Mouse (Mus musculus) kidney, adult 10 weeks (tissue): ENCODE data around the gene Noxa1. TPM values are rescaled to one million over a fixed set of nuclear protein-coding genes. Genes with fewer than 3 reads are reported as not detected.

Experiments
- polyA plus RNA-seq: library from polyadenylated mRNA; stranded (reverse); fragments of 350-450 nt; fragmentation: Illumina TruSeq; extraction: RNeasy Lipid Tissue Mini Kit (QIAGEN cat#74804); gene quantifications from one replicate; pipeline ENCODE4 v1.2.3, GENCODE M21; 2014; ENCODE audit warnings: low read depth, low replicate concordance

The Noxa1 gene
- not detected for polyA plus RNA-seq

GRCm38 (mm10) chr2:25095109-25095850, at the start of gene Noxa1:
TSS of gene Noxa1 (minus strand) at chr2:25095149.

GRCm38 (mm10) chr2:25080076-25080475, 14.9 kb downstream of the Noxa1 start, which contains the start of gene Entpd8:
TSS of gene Entpd8 (plus strand) at chr2:25080304.

GRCm38 (mm10) chr2:25054221-25055067, 40.5 kb downstream of the Noxa1 start, which contains the start of gene Nsmf:
TSS of gene Nsmf (plus strand) at chr2:25054355.

Other genes starting within 250 kb of the Noxa1 start
- gene Ehmt1, start 175.5 kb downstream of the Noxa1 start, polyA plus RNA-seq: 7.0 TPM
- gene Arrdc1, start 159.9 kb downstream of the Noxa1 start, polyA plus RNA-seq: 5.8 TPM
- gene Zmynd19, start 145.4 kb downstream of the Noxa1 start, polyA plus RNA-seq: 4.8 TPM
- 2.9 TPM for gene Dph7, start 132.7 kb downstream of the Noxa1 start, polyA plus RNA-seq
- gene Mrpl41, start 120.1 kb downstream of the Noxa1 start, polyA plus RNA-seq: 60.8 TPM
- 5.4 TPM for gene Pnpla7, start 119.1 kb downstream of the Noxa1 start, polyA plus RNA-seq
- gene Nsmf, start 40.8 kb downstream of the Noxa1 start, polyA plus RNA-seq: 4.0 TPM
- 4.9 TPM for gene Entpd8, start 14.8 kb downstream of the Noxa1 start, polyA plus RNA-seq
- gene Nrarp, start 85.6 kb upstream of the Noxa1 start, polyA plus RNA-seq: 3.8 TPM
- 1.4 TPM for gene Tor4a, start 101.7 kb upstream of the Noxa1 start, polyA plus RNA-seq
- 5.2 TPM for gene Nelfb, start 116.3 kb upstream of the Noxa1 start, polyA plus RNA-seq
- gene Stpg3, start 119.5 kb upstream of the Noxa1 start, polyA plus RNA-seq: not detected
- gene Fam166a, start 123.6 kb upstream of the Noxa1 start, polyA plus RNA-seq: not detected
- gene Tubb4b, start 129.6 kb upstream of the Noxa1 start, polyA plus RNA-seq: 24.5 TPM
- gene Slc34a3, start 139.2 kb upstream of the Noxa1 start, polyA plus RNA-seq: 5.6 TPM
- gene Rnf224, start 141.6 kb upstream of the Noxa1 start, polyA plus RNA-seq: not detected
- not detected for gene Rnf208, start 147.1 kb upstream of the Noxa1 start, polyA plus RNA-seq
- not detected for gene Cysrt1, start 147.3 kb upstream of the Noxa1 start, polyA plus RNA-seq
- 1.5 TPM for gene AL732309.1, start 151.7 kb upstream of the Noxa1 start, polyA plus RNA-seq
- 0.61 TPM for gene Tmem203, start 160.3 kb upstream of the Noxa1 start, polyA plus RNA-seq
- gene Tprn, start 167.5 kb upstream of the Noxa1 start, polyA plus RNA-seq: 3.2 TPM
- gene Ssna1, start 177.3 kb upstream of the Noxa1 start, polyA plus RNA-seq: 1.2 TPM
- gene Anapc2, start 177.3 kb upstream of the Noxa1 start, polyA plus RNA-seq: 4.5 TPM
- gene Tmem210, start 193.0 kb upstream of the Noxa1 start, polyA plus RNA-seq: not detected
- not detected for gene Lrrc26, start 194.8 kb upstream of the Noxa1 start, polyA plus RNA-seq
- not detected for gene Grin1, start 224.0 kb upstream of the Noxa1 start, polyA plus RNA-seq
- gene Man1b1, start 237.2 kb upstream of the Noxa1 start, polyA plus RNA-seq: 15.0 TPM